Mouse (Mus musculus): ENCODE data around the gene Greb1. TPM values are rescaled to one million over a fixed set of nuclear protein-coding genes. Genes with fewer than 3 reads are reported as not detected.

The Greb1 gene
- polyA plus RNA-seq, 1 experiment, result 0.44 TPM

GRCm38 (mm10) chr12:16731121-16731741 is 69.5 kb downstream of the Greb1 start:
- no peak overlapping the region for H3ac ChIP-seq (ENCODE audit: control insufficient read depth, insufficient read length)
- H3K4me3 ChIP-seq, result no peak overlapping the region
- H3K27me3 ChIP-seq (ENCODE audit: control insufficient read depth, insufficient read depth, insufficient read length), result peaks cover 4% of the 10 kb centered on the region
- H3K4me2 ChIP-seq (ENCODE audit: low read depth), result no peak overlapping the region
- no peaks in the 10 kb centered on the region for H3K79me2 ChIP-seq (ENCODE audit: control insufficient read depth, insufficient read depth)
- TF ChIP-seq POLR2A (IDR thresholded peaks at IDR 0.05; ENCODE audit: insufficient read length, low read depth) (no peak), REST (IDR thresholded peaks at IDR 0.05; ENCODE audit: insufficient read depth, insufficient read length) (no peak), CEBPB (IDR thresholded peaks at IDR 0.05; ENCODE audit: insufficient read depth, poor library complexity, severe bottlenecking) (no peak), SRF (IDR thresholded peaks at IDR 0.05; ENCODE audit: control insufficient read depth, insufficient read length, low read depth) (no peak), MAX (IDR thresholded peaks at IDR 0.05; ENCODE audit: low read depth) (no peak), TCF3 (IDR thresholded peaks at IDR 0.05; ENCODE audit: insufficient read length, low read depth) (no peak), POLR2AphosphoS2 (IDR thresholded peaks at IDR 0.05; ENCODE audit: insufficient read length, low read depth) (no peak), MYOG (IDR thresholded peaks at IDR 0.05; ENCODE audit: control insufficient read depth in 1 of 3, insufficient read depth in 1 of 3, insufficient read length in 2 of 3, low read depth in 2 of 3) (no peak), E2F4 (IDR thresholded peaks at IDR 0.05; ENCODE audit: insufficient read depth) (no peak)
- no peaks in the 10 kb centered on the region for H3K36me3 ChIP-seq (ENCODE audit: control insufficient read depth, insufficient read depth)

GRCm38 (mm10) chr12:16730196-16730595 is 70.5 kb downstream of the Greb1 start:
- no peak overlapping the region for H3ac ChIP-seq (ENCODE audit: control insufficient read depth, insufficient read length)
- H3K4me3 ChIP-seq, result no peak overlapping the region
- H3K27me3 ChIP-seq (ENCODE audit: control insufficient read depth, insufficient read depth, insufficient read length), result peaks cover 4% of the 10 kb centered on the region
- H3K4me2 ChIP-seq (ENCODE audit: low read depth), result no peak overlapping the region
- no peak for TF ChIP-seq SRF (IDR thresholded peaks at IDR 0.05; ENCODE audit: control insufficient read depth, insufficient read length, low read depth)
- no peak for TF ChIP-seq POLR2AphosphoS2 (IDR thresholded peaks at IDR 0.05; ENCODE audit: insufficient read length, low read depth)
- TF ChIP-seq REST (IDR thresholded peaks at IDR 0.05; ENCODE audit: insufficient read depth, insufficient read length), result no peak
- TF ChIP-seq CEBPB (IDR thresholded peaks at IDR 0.05; ENCODE audit: insufficient read depth, poor library complexity, severe bottlenecking), result no peak
- TF ChIP-seq MYOD1 (IDR thresholded peaks at IDR 0.05; ENCODE audit: control insufficient read depth in 1 of 3, insufficient read length in 2 of 3, low read depth in 2 of 3), result no peak
- TF ChIP-seq MYOG (IDR thresholded peaks at IDR 0.05; ENCODE audit: control insufficient read depth in 1 of 3, insufficient read depth in 1 of 3, insufficient read length in 2 of 3, low read depth in 2 of 3), result no peak
- no peak for TF ChIP-seq POLR2A (IDR thresholded peaks at IDR 0.05; ENCODE audit: insufficient read length, low read depth)
- H3K36me3 ChIP-seq (ENCODE audit: control insufficient read depth, insufficient read depth), result no peaks in the 10 kb centered on the region
- H3K79me2 ChIP-seq (ENCODE audit: control insufficient read depth, insufficient read depth), result no peaks in the 10 kb centered on the region

GRCm38 (mm10) chr12:16728221-16728620 is 72.5 kb downstream of the Greb1 start:
- no peak overlapping the region for H3K4me2 ChIP-seq (ENCODE audit: low read depth)
- no peak overlapping the region for H3K4me3 ChIP-seq
- H3K36me3 ChIP-seq (ENCODE audit: control insufficient read depth, insufficient read depth), result no peaks in the 10 kb centered on the region
- H3ac ChIP-seq (ENCODE audit: control insufficient read depth, insufficient read length), result no peak overlapping the region
- no peaks in the 10 kb centered on the region for H3K79me2 ChIP-seq (ENCODE audit: control insufficient read depth, insufficient read depth)
- peaks cover 16% of the 10 kb centered on the region for H3K27me3 ChIP-seq (ENCODE audit: control insufficient read depth, insufficient read depth, insufficient read length)
- TF ChIP-seq POLR2A (IDR thresholded peaks at IDR 0.05; ENCODE audit: insufficient read length, low read depth) (no peak), MYOD1 (IDR thresholded peaks at IDR 0.05; ENCODE audit: control insufficient read depth in 1 of 3, insufficient read length in 2 of 3, low read depth in 2 of 3) (no peak), E2F4 (IDR thresholded peaks at IDR 0.05; ENCODE audit: insufficient read depth) (no peak), CEBPB (IDR thresholded peaks at IDR 0.05; ENCODE audit: insufficient read depth, poor library complexity, severe bottlenecking) (no peak), MYOG (IDR thresholded peaks at IDR 0.05; ENCODE audit: control insufficient read depth in 1 of 3, insufficient read depth in 1 of 3, insufficient read length in 2 of 3, low read depth in 2 of 3) (no peak), POLR2AphosphoS2 (IDR thresholded peaks at IDR 0.05; ENCODE audit: insufficient read length, low read depth) (no peak), SRF (IDR thresholded peaks at IDR 0.05; ENCODE audit: control insufficient read depth, insufficient read length, low read depth) (no peak), REST (IDR thresholded peaks at IDR 0.05; ENCODE audit: insufficient read depth, insufficient read length) (no peak), TCF3 (IDR thresholded peaks at IDR 0.05; ENCODE audit: insufficient read length, low read depth) (no peak), TCF12 (IDR thresholded peaks at IDR 0.05; ENCODE audit: insufficient read depth, poor library complexity, severe bottlenecking) (no peak), MAX (IDR thresholded peaks at IDR 0.05; ENCODE audit: low read depth) (no peak), USF1 (IDR thresholded peaks at IDR 0.05; ENCODE audit: low read depth) (no peak)

- Histone ChIP-seq H3K4me2 (ENCODE audit: low read depth) (no peak overlapping the region), H3K4me3 (no peak overlapping the region), H3K79me2 (ENCODE audit: control insufficient read depth, insufficient read depth) (no peaks in the 10 kb centered on the region), H3ac (ENCODE audit: control insufficient read depth, insufficient read length) (no peak overlapping the region), H3K27me3 (ENCODE audit: control insufficient read depth, insufficient read depth, insufficient read length) (peaks cover 30% of the 10 kb centered on the region), H3K36me3 (ENCODE audit: control insufficient read depth, insufficient read depth) (no peaks in the 10 kb centered on the region)
- no peak for TF ChIP-seq E2F4 (IDR thresholded peaks at IDR 0.05; ENCODE audit: insufficient read depth)
These were observed 74.5 kb downstream of the Greb1 start for GRCm38 (mm10) chr12:16726229-16726628.

GRCm38 (mm10) chr12:16723601-16724000 is 77.1 kb downstream of the Greb1 start:
- no peak for TF ChIP-seq TCF12 (IDR thresholded peaks at IDR 0.05; ENCODE audit: insufficient read depth, poor library complexity, severe bottlenecking)
- no peak for TF ChIP-seq REST (IDR thresholded peaks at IDR 0.05; ENCODE audit: insufficient read depth, insufficient read length)
- TF ChIP-seq SRF (IDR thresholded peaks at IDR 0.05; ENCODE audit: control insufficient read depth, insufficient read length, low read depth), result no peak
- TF ChIP-seq POLR2A (IDR thresholded peaks at IDR 0.05; ENCODE audit: insufficient read length, low read depth), result no peak
- no peak overlapping the region for H3K4me3 ChIP-seq
- peaks cover 36% of the 10 kb centered on the region for H3K27me3 ChIP-seq (ENCODE audit: control insufficient read depth, insufficient read depth, insufficient read length)
- H3K79me2 ChIP-seq (ENCODE audit: control insufficient read depth, insufficient read depth), result no peaks in the 10 kb centered on the region
- H3ac ChIP-seq (ENCODE audit: control insufficient read depth, insufficient read length), result no peak overlapping the region
- H3K36me3 ChIP-seq (ENCODE audit: control insufficient read depth, insufficient read depth), result no peaks in the 10 kb centered on the region
- no peak overlapping the region for H3K4me2 ChIP-seq (ENCODE audit: low read depth)

All from myocyte (in vitro differentiated cells).